ENCODE assay signal across 9 mouse cellular contexts in genomic region chr8:86787891-86788420, GRCm38 (mm10). TPM values are rescaled to one million over a fixed set of nuclear protein-coding genes. Genes with fewer than 3 reads are reported as not detected.
DNase-seq lines count a peak whose midpoint lies in the region; ATAC-seq lines count a peak whose summit lies in the region.
"Had no signal": no experiment of that assay in that cellular context is flagged by ENCODE, and none has a peak within 500 bp of the region (broad histone marks: within the 10 kb centered on the region; RNA-seq: fewer than 3 reads in every experiment).

No protein-coding gene starts in this region.

- no peaks in the 10 kb centered on the region for H3K27me3 ChIP-seq in embryonic facial prominence, embryonic 14.5 days (replicated peaks; ENCODE audit: control insufficient read depth, insufficient read depth, low read length)
- H3K27me3 ChIP-seq in neural tube, embryonic 15.5 days (replicated peaks), result no peaks in the 10 kb centered on the region
- H3K27me3 ChIP-seq: hindbrain, embryonic 15.5 days had no signal

- H3K27ac ChIP-seq in embryonic facial prominence, embryonic 14.5 days (replicated peaks; ENCODE audit: low read depth, low read length), result peak overlapping the region; percentile 57; the same call in 1 of the 2 replicates
- H3K27ac ChIP-seq in neural tube, embryonic 15.5 days (replicated peaks), result no peak overlapping the region
- H3K27ac ChIP-seq: hindbrain, embryonic 15.5 days had no signal

- no peak overlapping the region for H3K4me3 ChIP-seq in embryonic facial prominence, embryonic 14.5 days (ENCODE audit: low read depth, low read length)
- H3K4me3 ChIP-seq in neural tube, embryonic 15.5 days (replicated peaks), result no peak overlapping the region
- H3K4me3 ChIP-seq: hindbrain, embryonic 15.5 days had no signal

- peak; percentile 56; the same call in 1 of the 2 replicates for ATAC-seq in embryonic facial prominence, embryonic 14.5 days (ENCODE audit: low read depth)
- no peak for ATAC-seq in neural tube, embryonic 15.5 days (ENCODE audit: low FRiP score)

- H3K9me3 ChIP-seq in embryonic facial prominence, embryonic 14.5 days (ENCODE audit: control insufficient read depth, low read length), result no peaks in the 10 kb centered on the region
- no peaks in the 10 kb centered on the region for H3K9me3 ChIP-seq in neural tube, embryonic 15.5 days (replicated peaks)
- H3K9me3 ChIP-seq: hindbrain, embryonic 15.5 days had no signal

- peak overlapping the region; percentile 4; the same call in 1 of the 2 replicates for H3K4me2 ChIP-seq in embryonic facial prominence, embryonic 14.5 days (ENCODE audit: low read depth, low read length)
- no peak overlapping the region for H3K4me2 ChIP-seq in neural tube, embryonic 15.5 days
- H3K4me2 ChIP-seq: hindbrain, embryonic 15.5 days had no signal

- peak; percentile 42 to 49 for DNase-seq in adrenal gland, postnatal 36 days
- DNase-seq in adrenal gland, adult 8-10 months, result no peak
- peak; percentile 70 for DNase-seq in embryonic facial prominence, embryonic 14.5 days (ENCODE audit: low spot score)
- peak; percentile 72 to 74 for DNase-seq in heart, postnatal 36 days
- DNase-seq in lung, postnatal 25 days (ENCODE audit: low spot score), result peak; percentile 23
- no peak for DNase-seq in right cerebral cortex, postnatal 4 days
- no peak for DNase-seq in left cerebral cortex, postnatal 14 days (ENCODE audit: low spot score in 2 of 2)

- H3K36me3 ChIP-seq in embryonic facial prominence, embryonic 14.5 days (ENCODE audit: control insufficient read depth, insufficient read depth, low read length), result no peaks in the 10 kb centered on the region
- no peaks in the 10 kb centered on the region for H3K36me3 ChIP-seq in neural tube, embryonic 15.5 days
- H3K36me3 ChIP-seq: hindbrain, embryonic 15.5 days had no signal

- H3K4me1 ChIP-seq in embryonic facial prominence, embryonic 14.5 days (ENCODE audit: control insufficient read depth, insufficient read depth, low read length), result peaks cover 8% of the 10 kb centered on the region; the same call in 1 of the 2 replicates
- H3K4me1 ChIP-seq in neural tube, embryonic 15.5 days, result peaks cover 6% of the 10 kb centered on the region; the same call in 1 of the 2 replicates

- H3K9ac ChIP-seq in embryonic facial prominence, embryonic 14.5 days (ENCODE audit: low read depth, low read length), result no peak overlapping the region
- no peak overlapping the region for H3K9ac ChIP-seq in neural tube, embryonic 15.5 days (replicated peaks)
- H3K9ac ChIP-seq: hindbrain, embryonic 15.5 days had no signal

- WGBS in embryonic facial prominence, embryonic 14.5 days, result 40% methylated on average over 12 of the region's 12 CpGs
- 76% methylated on average over 12 of the region's 12 CpGs for WGBS in neural tube, embryonic 15.5 days

- intact Hi-C loops in heart, postnatal 36 days (cut with DNase I), result loop anchor here (2.0 to 5.0 kb wide), 4 partner anchors 33 to 115 kb away; partner anchors contain the start of gene N4bp1
- intact Hi-C loops in left cerebral cortex, postnatal 14 days (cut with DNase I), result no loop called here

RNA-seq across cellular contexts. Expression of gene Siah1a, which starts 42.2 kb away (rescaled TPM):
- total RNA-seq in adrenal gland, postnatal 36 days (2021), result 10 to 100 TPM; 18.1 to 21.3 TPM
- 10 to 100 TPM; 17.7 to 23.7 (median 19.7) TPM for total RNA-seq in adrenal gland, adult 8-10 months (2022)
- 42.7 and 46.3 TPM in 2 replicates for polyA plus RNA-seq in embryonic facial prominence, embryonic 14.5 days (2014; fragmentation: Nextera tagmentation; extraction: Ambion mirVana)
- total RNA-seq in heart, postnatal 36 days (2021), result 10 to 100 TPM; 16.1 to 17.7 TPM
- 62.9 and 67.9 TPM in 2 replicates for polyA plus RNA-seq in neural tube, embryonic 15.5 days (2015; fragmentation: Nextera tagmentation; extraction: Ambion mirVana)
- 10 to 100 TPM; 30.9 to 32.9 TPM for total RNA-seq in left cerebral cortex, postnatal 14 days (2021)

RNA-seq across cellular contexts. Expression of gene Gm10638, which starts 42.5 kb away (rescaled TPM):
- 1 to 10 TPM; 3.0 to 4.4 TPM for total RNA-seq in adrenal gland, postnatal 36 days (2021)
- 1 to 10 TPM; 2.0 to 5.3 (median 2.6) TPM for total RNA-seq in adrenal gland, adult 8-10 months (2022)
- polyA plus RNA-seq in embryonic facial prominence, embryonic 14.5 days (2014; fragmentation: Nextera tagmentation; extraction: Ambion mirVana), result 4.1 and 5.2 TPM in 2 replicates
- total RNA-seq in heart, postnatal 36 days (2021), result 1 to 10 TPM; 3.5 to 3.8 TPM
- polyA plus RNA-seq in neural tube, embryonic 15.5 days (2015; fragmentation: Nextera tagmentation; extraction: Ambion mirVana), result 5.5 and 5.9 TPM in 2 replicates
- 1 to 10 TPM; 2.5 to 3.8 TPM for total RNA-seq in left cerebral cortex, postnatal 14 days (2021)

Comparison
In these comparisons a context has a peak if more than half of its experiments do, and no peak if none do; other contexts are left out.
1. DNase-seq: peak in adrenal gland, postnatal 36 days (2 of 2), embryonic facial prominence, embryonic 14.5 days (single experiment), heart, postnatal 36 days (2 of 2) and lung, postnatal 25 days (single experiment); none in adrenal gland, adult 8-10 months (single experiment), right cerebral cortex, postnatal 4 days (single experiment) and left cerebral cortex, postnatal 14 days (0 of 2).